Comparison of ENCODE assay signal across 19 mouse cellular contexts in the genomic region with DNA sequence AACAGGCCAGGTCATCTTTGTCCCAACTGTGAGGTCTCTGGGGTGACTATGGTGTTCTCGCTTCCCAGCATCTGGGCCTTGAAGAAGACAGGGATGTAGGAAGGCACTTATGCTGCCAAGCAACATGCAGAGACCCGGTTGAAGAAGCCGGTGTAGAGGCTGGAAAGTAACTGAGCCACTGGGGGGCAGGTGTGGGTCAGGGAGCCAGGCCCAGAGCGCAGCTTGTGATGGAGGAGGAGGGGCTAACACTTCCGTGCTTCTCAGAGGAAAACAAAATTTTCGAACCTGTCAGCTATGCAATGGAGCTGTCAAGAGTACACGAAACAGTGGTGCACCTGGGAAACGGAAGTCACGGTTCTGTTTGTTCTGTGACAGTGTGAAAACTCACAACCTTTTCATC. TPM values are rescaled to one million over a fixed set of nuclear protein-coding genes. Genes with fewer than 3 reads are reported as not detected.
DNase-seq lines count a peak whose midpoint lies in the region; ATAC-seq lines count a peak whose summit lies in the region.
"Had no signal": no experiment of that assay in that cellular context is flagged by ENCODE, and none has a peak within 500 bp of the region (broad histone marks: within the 10 kb centered on the region; RNA-seq: fewer than 3 reads in every experiment).

No protein-coding gene starts in this region.

- H3K27me3 ChIP-seq in hindbrain, embryonic 14.5 days (ENCODE audit: control insufficient read depth, insufficient read depth, low read length), result no peaks in the 10 kb centered on the region
- H3K27me3 ChIP-seq in hindbrain, embryonic 11.5 days (ENCODE audit: control insufficient read depth, insufficient read depth, low read length), result peaks cover 2% of the 10 kb centered on the region; the same call in 1 of the 2 replicates
- H3K27me3 ChIP-seq in midbrain, embryonic 14.5 days (ENCODE audit: control insufficient read depth, insufficient read depth, low read length), result peaks cover 2% of the 10 kb centered on the region; the same call in 1 of the 2 replicates
- peaks cover 16% of the 10 kb centered on the region for H3K27me3 ChIP-seq in midbrain, embryonic 10.5 days (ENCODE audit: low read depth, poor library complexity, severe bottlenecking)

- WGBS in hindbrain, embryonic 14.5 days, result 37% methylated on average over 9 of the region's 9 CpGs
- 48% methylated on average over 9 of the region's 9 CpGs for WGBS in hindbrain, embryonic 11.5 days
- 44% methylated on average over 9 of the region's 9 CpGs for WGBS in midbrain, embryonic 14.5 days
- WGBS in midbrain, embryonic 10.5 days, result 52% methylated on average over 9 of the region's 9 CpGs

- ATAC-seq in hindbrain, embryonic 14.5 days (ENCODE audit: low FRiP score), result no peak
- ATAC-seq in hindbrain, embryonic 11.5 days (ENCODE audit: low FRiP score), result no peak
- no peak for ATAC-seq in midbrain, embryonic 14.5 days (ENCODE audit: low FRiP score, low TSS enrichment)
- ATAC-seq in megakaryocyte, adult 5-6 weeks (ENCODE audit: poor library complexity, severe bottlenecking), result no peak
- ATAC-seq: lung, postnatal 0 days; Patski had no signal

- H3K36me3 ChIP-seq in hindbrain, embryonic 14.5 days (replicated peaks; ENCODE audit: control insufficient read depth, insufficient read depth), result no peaks in the 10 kb centered on the region
- H3K36me3 ChIP-seq in hindbrain, embryonic 11.5 days (ENCODE audit: control insufficient read depth, insufficient read depth, low read length), result no peaks in the 10 kb centered on the region
- H3K36me3 ChIP-seq in midbrain, embryonic 14.5 days (ENCODE audit: control insufficient read depth, insufficient read depth, low read length), result no peaks in the 10 kb centered on the region
- no peaks in the 10 kb centered on the region for H3K36me3 ChIP-seq in midbrain, embryonic 10.5 days
- H3K36me3 ChIP-seq: embryonic facial prominence, embryonic 12.5 days; forebrain, embryonic 10.5 days; heart, embryonic 13.5 days; midbrain, embryonic 12.5 days; neural tube, embryonic 13.5 days had no signal

- H3K4me3 ChIP-seq in hindbrain, embryonic 14.5 days (replicated peaks; ENCODE audit: low read length), result no peak overlapping the region
- H3K4me3 ChIP-seq in hindbrain, embryonic 11.5 days (ENCODE audit: low read depth, low read length), result no peak overlapping the region
- no peak overlapping the region for H3K4me3 ChIP-seq in midbrain, embryonic 14.5 days (replicated peaks; ENCODE audit: low read depth, low read length)
- no peak overlapping the region for H3K4me3 ChIP-seq in midbrain, embryonic 10.5 days
- H3K4me3 ChIP-seq: embryonic facial prominence, embryonic 12.5 days; forebrain, embryonic 10.5 days; heart, embryonic 13.5 days; midbrain, embryonic 12.5 days; neural tube, embryonic 13.5 days had no signal

- H3K9ac ChIP-seq in hindbrain, embryonic 14.5 days, result no peak overlapping the region
- H3K9ac ChIP-seq in hindbrain, embryonic 11.5 days (ENCODE audit: low read depth, low read length), result no peak overlapping the region
- no peak overlapping the region for H3K9ac ChIP-seq in midbrain, embryonic 14.5 days (replicated peaks; ENCODE audit: low read length)
- H3K9ac ChIP-seq: embryonic facial prominence, embryonic 12.5 days; heart, embryonic 13.5 days; midbrain, embryonic 12.5 days; neural tube, embryonic 13.5 days had no signal

- 0 out of 2 replicates have a peak, but pooled peaks cover 5% of the 10 kb centered on the region for H3K4me1 ChIP-seq in hindbrain, embryonic 14.5 days (replicated peaks; ENCODE audit: control insufficient read depth, insufficient read depth, low read length)
- H3K4me1 ChIP-seq in hindbrain, embryonic 11.5 days (replicated peaks; ENCODE audit: control insufficient read depth, insufficient read depth, low read length), result peaks cover 5% of the 10 kb centered on the region; the same call in 1 of the 2 replicates
- H3K4me1 ChIP-seq in midbrain, embryonic 14.5 days (ENCODE audit: control insufficient read depth, insufficient read depth, low read length), result peaks cover 5% of the 10 kb centered on the region; the same call in 1 of the 2 replicates
- peaks cover 14% of the 10 kb centered on the region for H3K4me1 ChIP-seq in midbrain, embryonic 10.5 days
- H3K4me1 ChIP-seq: embryonic facial prominence, embryonic 12.5 days; heart, embryonic 13.5 days had no signal

- H3K9me3 ChIP-seq in hindbrain, embryonic 14.5 days (ENCODE audit: control insufficient read depth, low read length), result no peaks in the 10 kb centered on the region
- no peaks in the 10 kb centered on the region for H3K9me3 ChIP-seq in hindbrain, embryonic 11.5 days (ENCODE audit: control insufficient read depth, low read length)
- no peaks in the 10 kb centered on the region for H3K9me3 ChIP-seq in midbrain, embryonic 14.5 days (ENCODE audit: control insufficient read depth, low read length)
- no peaks in the 10 kb centered on the region for H3K9me3 ChIP-seq in midbrain, embryonic 10.5 days (replicated peaks)
- H3K9me3 ChIP-seq: embryonic facial prominence, embryonic 12.5 days; forebrain, embryonic 10.5 days; heart, embryonic 13.5 days; midbrain, embryonic 12.5 days; neural tube, embryonic 13.5 days had no signal

- no peak overlapping the region for H3K27ac ChIP-seq in hindbrain, embryonic 14.5 days
- H3K27ac ChIP-seq in hindbrain, embryonic 11.5 days (ENCODE audit: low read depth, low read length), result no peak overlapping the region
- no peak overlapping the region for H3K27ac ChIP-seq in midbrain, embryonic 14.5 days (replicated peaks; ENCODE audit: low read depth, low read length)
- H3K27ac ChIP-seq in midbrain, embryonic 10.5 days (replicated peaks), result no peak overlapping the region
- H3K27ac ChIP-seq: embryonic facial prominence, embryonic 12.5 days; forebrain, embryonic 10.5 days; heart, embryonic 13.5 days; midbrain, embryonic 12.5 days; neural tube, embryonic 13.5 days had no signal

- DNase-seq in hindbrain, embryonic 14.5 days (ENCODE audit: low spot score), result peak; percentile 33
- DNase-seq in hindbrain, embryonic 11.5 days (ENCODE audit: low spot score), result no peak
- peak; percentile 73 for DNase-seq in midbrain, embryonic 14.5 days
- no peak for DNase-seq in midbrain, embryonic 10.5 days (ENCODE audit: low spot score)
- peak; percentile 34 for DNase-seq in NIH3T3 (ENCODE audit: low read depth)
- peak; percentile 67 to 76 for DNase-seq in cerebellum, postnatal 25 days
- DNase-seq in gastrocnemius, adult 18-20 months (ENCODE audit: low spot score), result no peak

- no peak overlapping the region for H3K4me2 ChIP-seq in hindbrain, embryonic 14.5 days (replicated peaks)
- no peak overlapping the region for H3K4me2 ChIP-seq in hindbrain, embryonic 11.5 days (replicated peaks; ENCODE audit: low read depth, low read length)
- no peak overlapping the region for H3K4me2 ChIP-seq in midbrain, embryonic 14.5 days (ENCODE audit: low read length)
- H3K4me2 ChIP-seq: embryonic facial prominence, embryonic 12.5 days; heart, embryonic 13.5 days; midbrain, embryonic 12.5 days; neural tube, embryonic 13.5 days had no signal

RNA-seq across cellular contexts. Expression of gene Cacna1i, which starts 9.9 kb away (rescaled TPM):
- 0.80 and 0.86 TPM in 2 replicates for polyA plus RNA-seq in hindbrain, embryonic 14.5 days (2014; fragmentation: Nextera tagmentation; extraction: Ambion mirVana)
- 0.14 and 0.74 TPM in 2 replicates for polyA plus RNA-seq in hindbrain, embryonic 11.5 days (2014; fragmentation: Nextera tagmentation; extraction: Ambion mirVana)
- polyA plus RNA-seq in midbrain, embryonic 14.5 days (2014; fragmentation: Nextera tagmentation; extraction: Ambion mirVana), result 0.75 and 1.5 TPM in 2 replicates
- 0.01 TPM in 1 of 2 replicates, not detected in the other for polyA plus RNA-seq in midbrain, embryonic 10.5 days (2016; fragmentation: Nextera tagmentation; extraction: Ambion mirVana)
- total RNA-seq in gastrocnemius, adult 18-20 months (2021), result under 1 TPM; 0.21 TPM
- 0.02 TPM in 1 of 2 replicates, not detected in the other for total RNA-seq in megakaryocyte, adult 5-6 weeks (2015)
- not detected in 2 replicates for total RNA-seq in megakaryocyte, adult 5-6 weeks (2017)
- total RNA-seq: hematopoietic stem cell, adult 5-6 weeks had no signal
- polyA plus RNA-seq: C2C12; heart, embryonic 13.5 days; lung, postnatal 0 days had no signal

RNA-seq across cellular contexts. Expression of gene Rps19bp1, which starts 13.0 kb away (rescaled TPM):
- 75.0 and 83.7 TPM in 2 replicates for polyA plus RNA-seq in hindbrain, embryonic 14.5 days (2014; fragmentation: Nextera tagmentation; extraction: Ambion mirVana)
- 68.0 and 71.4 TPM in 2 replicates for polyA plus RNA-seq in hindbrain, embryonic 11.5 days (2014; fragmentation: Nextera tagmentation; extraction: Ambion mirVana)
- polyA plus RNA-seq in midbrain, embryonic 14.5 days (2014; fragmentation: Nextera tagmentation; extraction: Ambion mirVana), result 73.9 and 100 TPM in 2 replicates
- polyA plus RNA-seq in midbrain, embryonic 10.5 days (2016; fragmentation: Nextera tagmentation; extraction: Ambion mirVana), result 61.7 and 69.7 TPM in 2 replicates
- total RNA-seq in gastrocnemius, adult 18-20 months (2021), result 10 to 100 TPM; 10.8 to 15.3 TPM
- 32.9 and 35.4 TPM in 2 replicates for total RNA-seq in megakaryocyte, adult 5-6 weeks (2015)
- 12.6 and 20.3 TPM in 2 replicates for total RNA-seq in megakaryocyte, adult 5-6 weeks (2017)

RNA-seq across cellular contexts. Expression of gene Atf4, which starts 22.1 kb away (rescaled TPM):
- 102 and 115 TPM in 2 replicates for polyA plus RNA-seq in hindbrain, embryonic 14.5 days (2014; fragmentation: Nextera tagmentation; extraction: Ambion mirVana)
- 140 and 145 TPM in 2 replicates for polyA plus RNA-seq in hindbrain, embryonic 11.5 days (2014; fragmentation: Nextera tagmentation; extraction: Ambion mirVana)
- 114 and 122 TPM in 2 replicates for polyA plus RNA-seq in midbrain, embryonic 14.5 days (2014; fragmentation: Nextera tagmentation; extraction: Ambion mirVana)
- polyA plus RNA-seq in midbrain, embryonic 10.5 days (2016; fragmentation: Nextera tagmentation; extraction: Ambion mirVana), result 114 and 118 TPM in 2 replicates
- total RNA-seq in gastrocnemius, adult 18-20 months (2021), result 100 to 1,000 TPM; 141 to 165 TPM
- total RNA-seq in megakaryocyte, adult 5-6 weeks (2015), result 172 and 184 TPM in 2 replicates
- total RNA-seq in megakaryocyte, adult 5-6 weeks (2017), result 253 and 263 TPM in 2 replicates

RNA-seq across cellular contexts. Expression of gene AC140267.1, which starts 41.5 kb away (rescaled TPM):
- not detected in 2 replicates for polyA plus RNA-seq in hindbrain, embryonic 14.5 days (2014; fragmentation: Nextera tagmentation; extraction: Ambion mirVana)
- polyA plus RNA-seq in hindbrain, embryonic 11.5 days (2014; fragmentation: Nextera tagmentation; extraction: Ambion mirVana), result not detected in 2 replicates
- 2.1 TPM in 1 of 2 replicates, not detected in the other for polyA plus RNA-seq in midbrain, embryonic 14.5 days (2014; fragmentation: Nextera tagmentation; extraction: Ambion mirVana)
- 5.0 and 6.8 TPM in 2 replicates for polyA plus RNA-seq in midbrain, embryonic 10.5 days (2016; fragmentation: Nextera tagmentation; extraction: Ambion mirVana)
- 1 to 10 TPM; 7.1 to 9.7 TPM for total RNA-seq in gastrocnemius, adult 18-20 months (2021)
- 2.4 and 9.5 TPM in 2 replicates for total RNA-seq in megakaryocyte, adult 5-6 weeks (2015)
- total RNA-seq in megakaryocyte, adult 5-6 weeks (2017), result not detected in 2 replicates
- total RNA-seq: hematopoietic stem cell, adult 5-6 weeks had no signal
- polyA plus RNA-seq: C2C12; gonadal fat pad, adult 2 months; heart, embryonic 13.5 days; large intestine, adult 2 months; lung, postnatal 0 days; Patski had no signal

RNA-seq across cellular contexts. Expression of gene Mief1, which starts 43.3 kb away (rescaled TPM):
- 36.4 and 38.6 TPM in 2 replicates for polyA plus RNA-seq in hindbrain, embryonic 14.5 days (2014; fragmentation: Nextera tagmentation; extraction: Ambion mirVana)
- polyA plus RNA-seq in hindbrain, embryonic 11.5 days (2014; fragmentation: Nextera tagmentation; extraction: Ambion mirVana), result 38.5 and 39.1 TPM in 2 replicates
- polyA plus RNA-seq in midbrain, embryonic 14.5 days (2014; fragmentation: Nextera tagmentation; extraction: Ambion mirVana), result 28.1 and 41.7 TPM in 2 replicates
- polyA plus RNA-seq in midbrain, embryonic 10.5 days (2016; fragmentation: Nextera tagmentation; extraction: Ambion mirVana), result 39.7 and 45.1 TPM in 2 replicates
- 10 to 100 TPM; 20.4 to 23.0 TPM for total RNA-seq in gastrocnemius, adult 18-20 months (2021)
- total RNA-seq in megakaryocyte, adult 5-6 weeks (2015), result 12.3 and 14.2 TPM in 2 replicates
- total RNA-seq in megakaryocyte, adult 5-6 weeks (2017), result 16.4 and 17.5 TPM in 2 replicates

Comparison
In these comparisons a context has a peak if more than half of its experiments do, and no peak if none do; other contexts are left out.
1. DNase-seq: peak in hindbrain, embryonic 14.5 days (single experiment), midbrain, embryonic 14.5 days (single experiment), NIH3T3 (single experiment) and cerebellum, postnatal 25 days (2 of 2); none in hindbrain, embryonic 11.5 days (single experiment), midbrain, embryonic 10.5 days (single experiment) and gastrocnemius, adult 18-20 months (single experiment).